Mouse (Mus musculus): ENCODE results near the gene Mitf.
A peak's percentile ranks its signal among the peaks of the same experiment; 100 is the strongest.

Gene Mitf

GRCm38 (mm10) chr6:97950882-97951245 lies 144.0 kb downstream of the Mitf start:
- no peak for DNase-seq

- DNase-seq = no peak
These were observed 144.9 kb downstream of the Mitf start for GRCm38 (mm10) chr6:97951711-97952110.

- peak; percentile 27 to 59 for DNase-seq
These were observed 146.0 kb downstream of the Mitf start for GRCm38 (mm10) chr6:97952845-97953244.

- no peak for DNase-seq
These were observed 149.3 kb downstream of the Mitf start for GRCm38 (mm10) chr6:97956121-97956520.

GRCm38 (mm10) chr6:97956636-97957035 lies 149.8 kb downstream of the Mitf start:
- no peak for DNase-seq

GRCm38 (mm10) chr6:97958276-97958675 lies 151.4 kb downstream of the Mitf start:
- no peak for DNase-seq

GRCm38 (mm10) chr6:97961776-97962175 lies 154.9 kb downstream of the Mitf start:
- DNase-seq = no peak

GRCm38 (mm10) chr6:97962311-97962710 lies 155.5 kb downstream of the Mitf start:
- no peak for DNase-seq

GRCm38 (mm10) chr6:97964750-97965149 lies 157.9 kb downstream of the Mitf start:
- DNase-seq = no peak

GRCm38 (mm10) chr6:97981668-97982067 lies 174.8 kb downstream of the Mitf start:
- no peak for DNase-seq

GRCm38 (mm10) chr6:97985658-97986057 lies 178.8 kb downstream of the Mitf start:
- no peak for DNase-seq

- DNase-seq = no peak
These were observed 179.6 kb downstream of the Mitf start for GRCm38 (mm10) chr6:97986417-97986816.

GRCm38 (mm10) chr6:97993507-97993906 lies 186.7 kb downstream of the Mitf start:
- no peak for DNase-seq

GRCm38 (mm10) chr6:97995606-97996307 lies 188.9 kb downstream of the Mitf start:
- DNase-seq = peak in 1 of 2 experiments; percentile 8

GRCm38 (mm10) chr6:98001551-98001950 lies 194.7 kb downstream of the Mitf start:
- DNase-seq = peak; percentile 61 to 80

- DNase-seq = peak in 1 of 2 experiments; percentile 7
These were observed 196.3 kb downstream of the Mitf start for GRCm38 (mm10) chr6:98003114-98003513.

GRCm38 (mm10) chr6:98005566-98005965 lies 198.7 kb downstream of the Mitf start:
- DNase-seq = no peak

- DNase-seq = no peak
These were observed 208.2 kb downstream of the Mitf start for GRCm38 (mm10) chr6:98015066-98015465.

- DNase-seq = no peak
These were observed 209.0 kb downstream of the Mitf start for GRCm38 (mm10) chr6:98015819-98016218.

- no peak for DNase-seq
These were observed 217.0 kb downstream of the Mitf start for GRCm38 (mm10) chr6:98023876-98024275.

GRCm38 (mm10) chr6:98038513-98038912 lies 231.7 kb downstream of the Mitf start:
- DNase-seq = no peak

GRCm38 (mm10) chr6:98041795-98042194 lies 234.9 kb downstream of the Mitf start:
- no peak for DNase-seq

GRCm38 (mm10) chr6:98046295-98047108 lies 239.7 kb downstream of the Mitf start:
- DNase-seq = no peak

- DNase-seq = no peak
These were observed 240.9 kb downstream of the Mitf start for GRCm38 (mm10) chr6:98047741-98048140.

All from lung, adult 18-20 months (tissue).